Mouse (Mus musculus) bone marrow, adult 2 months (tissue): ENCODE measurements around the gene Rubcnl.

Source experiments
- CTCF ChIP-seq: fragments of 200-500 bp; IDR thresholded peaks from 2 replicates; pipeline ENCODE4 v1.5.1; 2011; ENCODE audit warnings: low read length, control low read depth; ENCODE audit not compliant: control insufficient read depth, insufficient read depth
- POLR2A ChIP-seq: fragments of 200-500 bp; IDR thresholded peaks from 2 replicates; pipeline ENCODE4 v1.6.1; 2011; ENCODE audit warnings: low read depth, mild to moderate bottlenecking, control low read depth, low read length, borderline replicate concordance; ENCODE audit not compliant: control insufficient read depth

GRCm38 (mm10) chr14:75001364-75001763, 14.5 kb upstream of the Rubcnl start:
- TF ChIP-seq POLR2A: no peak
- TF ChIP-seq CTCF: no peak
